Mouse (Mus musculus) erythroblast, embryonic 14.5 days (primary cell): ENCODE results near the gene Ptma.

Experiments
- GATA1 ChIP-seq: IDR thresholded peaks from 2 replicates; pipeline ENCODE4 v1.6.1; 2012; ENCODE audit warnings: low read length, inconsistent platforms, mixed read lengths
- TAL1 ChIP-seq: IDR thresholded peaks from 3 replicates; pipeline ENCODE4 v1.6.1; 2012; ENCODE audit warnings: low read length, inconsistent platforms, mixed read lengths

- TF ChIP-seq GATA1, result no peak
- no peak for TF ChIP-seq TAL1
These were observed 4.5 kb downstream of the Ptma start for GRCm38 (mm10) chr1:86530871-86531546.
